Mouse (Mus musculus): ENCODE measurements around the gene Olfr497.

The Olfr497 gene

GRCm38 (mm10) chr7:108420121-108420520 is at the start of gene Olfr497:
TSS of gene Olfr497 (plus strand) at chr7:108420421.
- no peak for DNase-seq (ENCODE audit: extremely low spot score, low read depth, low spot score)

- DNase-seq (ENCODE audit: extremely low spot score, low read depth, low spot score): no peak
These were observed 27.4 kb upstream of the Olfr497 start, which contains the start of gene Olfr495 for GRCm38 (mm10) chr7:108392867-108393266. TSS of gene Olfr495 (plus strand) at chr7:108393167.

GRCm38 (mm10) chr7:108465026-108465425 is 44.8 kb downstream of the Olfr497 start, which contains the start of gene Olfr498:
TSS of gene Olfr498 (plus strand) at chr7:108465326.
- DNase-seq (ENCODE audit: extremely low spot score, low read depth, low spot score): no peak
